Mouse (Mus musculus) kidney, adult 2 months (tissue): Measurements from ENCODE around the gene Selenoo. TPM values are rescaled to one million over a fixed set of nuclear protein-coding genes. Genes with fewer than 3 reads are reported as not detected.
A peak's percentile ranks its signal among the peaks of the same experiment; 100 is the strongest.

ENCODE experiments used
- DNase-seq: peaks from one replicate; pipeline ENCODE4 v3.0.0; 2021
- H3K27ac ChIP-seq: fragments of 200-500 bp; 2 replicates; pipeline ENCODE4 v1.5.1; 2012; ENCODE audit warnings: low read depth, low read length, control low read depth, inconsistent platforms; ENCODE audit not compliant: insufficient read depth
- H3K27me3 ChIP-seq: fragments of 200-500 bp; replicated peaks from 2 replicates; pipeline ENCODE4 v1.6.1; 2012; ENCODE audit warnings: mild to moderate bottlenecking, moderate library complexity, low read length, inconsistent platforms; ENCODE audit not compliant: control insufficient read depth, insufficient read depth
- H3K36me3 ChIP-seq: fragments of 200-500 bp; 2 replicates; pipeline ENCODE4 v1.6.1; 2012; ENCODE audit warnings: mild to moderate bottlenecking, moderate library complexity, low read length, inconsistent platforms; ENCODE audit not compliant: control insufficient read depth, insufficient read depth
- H3K4me1 ChIP-seq: fragments of 200-500 bp; 2 replicates; pipeline ENCODE4 v1.6.1; 2011; ENCODE audit warnings: low read length; ENCODE audit not compliant: control insufficient read depth, insufficient read depth
- H3K4me3 ChIP-seq: fragments of 200-500 bp; 2 replicates; pipeline ENCODE4 v1.5.1; 2011; ENCODE audit warnings: mild to moderate bottlenecking, low read depth, low read length, control low read depth; ENCODE audit not compliant: insufficient read depth
- CTCF ChIP-seq: fragments of 200-500 bp; conservative IDR thresholded peaks from 2 replicates; pipeline ENCODE4 v1.5.1; 2011; ENCODE audit warnings: low read depth, mild to moderate bottlenecking, control low read depth, low read length, moderate library complexity, mixed read lengths; ENCODE audit not compliant: insufficient read depth, insufficient read length
- POLR2A ChIP-seq: fragments of 200-500 bp; IDR thresholded peaks from one replicate; pipeline ENCODE4 v1.6.1; 2011; ENCODE audit warnings: low read depth, low read length, control low read depth
- WGBS: fragments of 180-500 bp; shearing (Covaris S2); methylation state at CpG from one replicate; pipeline ENCODE4 v1.1.7; 2018; 5-methylcytosine and 5-hydroxymethylcytosine counted together
- polyA plus RNA-seq: library from polyadenylated mRNA; depleted of rRNA; stranded (reverse); fragments of >200 nt; gene quantifications from 2 replicates; pipeline ENCODE4 v1.2.3, GENCODE M21; 2012

Gene Selenoo
- polyA plus RNA-seq, 1 experiment = 55.9 TPM

GRCm38 (mm10) chr15:89124312-89124711 lies 35.4 kb downstream of the Selenoo start:
- H3K4me3 ChIP-seq = no peak overlapping the region
- TF ChIP-seq POLR2A (no peak), CTCF (no peak)
- no peaks in the 10 kb centered on the region for H3K36me3 ChIP-seq
- H3K27ac ChIP-seq = no peak overlapping the region
- DNase-seq = no peak
- H3K27me3 ChIP-seq = no peaks in the 10 kb centered on the region
- 97% methylated on average over 3 of the region's 3 CpGs for WGBS
- peaks cover 20% of the 10 kb centered on the region for H3K4me1 ChIP-seq

GRCm38 (mm10) chr15:89125351-89125750 lies 36.5 kb downstream of the Selenoo start:
- DNase-seq = no peak
- H3K4me3 ChIP-seq = no peak overlapping the region
- TF ChIP-seq POLR2A = no peak
- TF ChIP-seq CTCF = no peak
- peaks cover 20% of the 10 kb centered on the region for H3K4me1 ChIP-seq
- 96% methylated on average over 9 of the region's 9 CpGs for WGBS
- no peaks in the 10 kb centered on the region for H3K36me3 ChIP-seq
- no peaks in the 10 kb centered on the region for H3K27me3 ChIP-seq
- H3K27ac ChIP-seq = no peak overlapping the region

- WGBS = 62% methylated on average over 8 of the region's 8 CpGs
- TF ChIP-seq POLR2A (no peak), CTCF (no peak)
These were observed 37.7 kb downstream of the Selenoo start for GRCm38 (mm10) chr15:89126622-89127021.

GRCm38 (mm10) chr15:89127364-89127940 lies 38.6 kb downstream of the Selenoo start:
- no peak for TF ChIP-seq CTCF
- no peak for TF ChIP-seq POLR2A
- Histone ChIP-seq H3K4me1 (peaks cover 13% of the 10 kb centered on the region), H3K4me3 (peak overlapping the region; percentile 69; the same call in 1 of the 2 replicates), H3K27me3 (no peaks in the 10 kb centered on the region), H3K27ac (no peak overlapping the region), H3K36me3 (no peaks in the 10 kb centered on the region)
- no peak for DNase-seq
- WGBS = 74% methylated on average over 8 of the region's 8 CpGs

More at GRCm38 (mm10) chr15:89126622-89127021, 37.7 kb downstream of the Selenoo start:
- H3K4me3 ChIP-seq = no peak overlapping the region
- peaks cover 20% of the 10 kb centered on the region for H3K4me1 ChIP-seq
- no peaks in the 10 kb centered on the region for H3K27me3 ChIP-seq
- H3K36me3 ChIP-seq = no peaks in the 10 kb centered on the region
- DNase-seq = peak; percentile 81
- no peak overlapping the region for H3K27ac ChIP-seq

- Histone ChIP-seq H3K4me1 (peaks cover 8% of the 10 kb centered on the region), H3K27ac (peak within 1 kb of the TSS; percentile 75), H3K4me3 (peak within 1 kb of the TSS; percentile 69), H3K27me3 (no peaks in the 10 kb centered on the region), H3K36me3 (no peaks in the 10 kb centered on the region)
- DNase-seq = peak; percentile 91
- 3% methylated on average over 36 of the region's 36 CpGs for WGBS
- TF ChIP-seq CTCF = peak; percentile 93
- TF ChIP-seq POLR2A = peak; percentile 34
These were observed 39.8 kb downstream of the Selenoo start, which contains the start of gene Hdac10 for GRCm38 (mm10) chr15:89128382-89129350. TSS of gene Hdac10 (minus strand) at chr15:89128700.

GRCm38 (mm10) chr15:89130245-89130644 lies 41.4 kb downstream of the Selenoo start:
- peaks cover 7% of the 10 kb centered on the region; the same call in 1 of the 2 replicates for H3K4me1 ChIP-seq
- TF ChIP-seq POLR2A = no peak
- TF ChIP-seq CTCF = no peak
- no peak for DNase-seq
- H3K27ac ChIP-seq = no peak overlapping the region
- H3K36me3 ChIP-seq = no peaks in the 10 kb centered on the region
- H3K27me3 ChIP-seq = no peaks in the 10 kb centered on the region
- H3K4me3 ChIP-seq = no peak overlapping the region

GRCm38 (mm10) chr15:89131316-89131715 lies 42.4 kb downstream of the Selenoo start:
- Histone ChIP-seq H3K4me1 (peaks cover 7% of the 10 kb centered on the region; the same call in 1 of the 2 replicates), H3K36me3 (no peaks in the 10 kb centered on the region), H3K27ac (no peak overlapping the region), H3K27me3 (no peaks in the 10 kb centered on the region), H3K4me3 (no peak overlapping the region)
- TF ChIP-seq CTCF = no peak
- peak; percentile 45 for DNase-seq
- 84% methylated on average over 3 of the region's 3 CpGs for WGBS
